In the genomic region with DNA sequence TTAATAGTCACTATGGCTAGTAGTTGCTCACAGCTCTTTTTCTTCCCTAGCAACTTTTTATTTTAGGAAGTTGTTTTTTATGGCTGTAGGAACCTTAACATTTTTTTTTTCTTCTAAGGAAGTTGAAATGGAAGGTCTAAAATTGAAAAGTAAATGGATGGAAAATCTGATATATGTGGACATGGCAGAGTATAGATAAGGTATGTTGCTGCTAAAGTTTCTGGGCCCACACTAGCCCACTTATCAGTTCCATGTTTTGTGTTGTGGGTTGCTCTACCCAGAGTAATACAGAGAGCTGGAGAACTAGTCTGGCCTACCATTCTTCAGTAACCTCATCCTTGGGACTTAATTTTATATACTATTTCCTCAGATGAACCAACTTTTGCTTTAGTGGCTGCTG, we compare ENCODE assay signal across 36 mouse cellular contexts. TPM values are rescaled to one million over a fixed set of nuclear protein-coding genes. Genes with fewer than 3 reads are reported as not detected.
DNase-seq lines count a peak whose midpoint lies in the region; ATAC-seq and TF ChIP-seq lines count a peak whose summit lies in the region.
"Had no signal": no experiment of that assay in that cellular context is flagged by ENCODE, and none has a peak within 500 bp of the region (broad histone marks: within the 10 kb centered on the region; RNA-seq: fewer than 3 reads in every experiment).

No protein-coding gene starts in this region.

- peak overlapping the region; percentile 44 for H3K4me2 ChIP-seq in liver, embryonic 14.5 days (ENCODE audit: low read depth)
- H3K4me2 ChIP-seq: heart, embryonic 11.5 days; hindbrain, embryonic 12.5 days; limb, embryonic 15.5 days; stomach, embryonic 15.5 days had no signal

- peaks cover 20% of the 10 kb centered on the region for H3K4me1 ChIP-seq in bone marrow macrophage, adult 2 months (ENCODE audit: control insufficient read depth, insufficient read depth, low read length)
- H3K4me1 ChIP-seq in liver, embryonic 14.5 days (replicated peaks; ENCODE audit: control insufficient read depth in 2 of 2, insufficient read depth in 2 of 2, low read length in 1 of 2), result peaks cover 15 to 18% of the 10 kb centered on the region in 2 experiments
- H3K4me1 ChIP-seq: limb, embryonic 10.5 days; limb, embryonic 15.5 days; stomach, embryonic 15.5 days had no signal

- H3K27me3 ChIP-seq in liver, embryonic 14.5 days (ENCODE audit: control insufficient read depth, insufficient read depth, low read length), result no peaks in the 10 kb centered on the region
- H3K27me3 ChIP-seq: hindbrain, embryonic 12.5 days; limb, embryonic 15.5 days; stomach, embryonic 15.5 days had no signal

- no peak for TF ChIP-seq CTCF in bone marrow macrophage, adult 2 months (IDR thresholded peaks at IDR 0.05; ENCODE audit: low read depth, low read length)
- no peak for TF ChIP-seq CTCF in liver, embryonic 14.5 days (IDR thresholded peaks at IDR 0.05; ENCODE audit: low read depth)

- peak overlapping the region; percentile 45; the same call in 1 of the 2 replicates for H3K27ac ChIP-seq in bone marrow macrophage, adult 2 months (ENCODE audit: insufficient read depth, low read depth, low read length)
- no peak overlapping the region for H3K27ac ChIP-seq in liver, embryonic 14.5 days
- H3K27ac ChIP-seq: hindbrain, embryonic 12.5 days; limb, embryonic 10.5 days; limb, embryonic 15.5 days; stomach, embryonic 15.5 days had no signal

- TF ChIP-seq POLR2A in bone marrow macrophage, adult 2 months (IDR thresholded peaks at IDR 0.05; ENCODE audit: borderline replicate concordance, low read depth, low read length), result no peak

- peak; percentile 72 for ATAC-seq in erythroid progenitor cell, adult 5-6 weeks (replicated peaks; ENCODE audit: low FRiP score, poor library complexity, severe bottlenecking)
- ATAC-seq in liver, embryonic 14.5 days (ENCODE audit: insufficient read depth), result peak; percentile 92
- peak; percentile 87 for ATAC-seq in megakaryocyte-erythroid progenitor cell, adult 5-6 weeks (replicated peaks; ENCODE audit: low FRiP score, low TSS enrichment, poor library complexity, severe bottlenecking)
- ATAC-seq: activated CD4-positive, CD25-positive, alpha-beta regulatory T cell, adult 4 months; CD4-positive, CD25-positive, alpha-beta regulatory T cell, adult 4 months; intestine, embryonic 16.5 days had no signal

- H3K36me3 ChIP-seq in liver, embryonic 14.5 days (replicated peaks; ENCODE audit: control insufficient read depth, insufficient read depth, low read depth), result peaks cover 34% of the 10 kb centered on the region

- DNase-seq in liver, embryonic 14.5 days (ENCODE audit: low read depth in 3 of 3, low spot score in 3 of 3), result peak in 1 of 3 experiments; percentile 51
- DNase-seq in cerebellum, adult 9-11 months, result no peak
- no peak for DNase-seq in ovary, postnatal 10 days (ENCODE audit: low spot score)
- no peak for DNase-seq in heart, adult 11 months
- DNase-seq: adrenal gland, adult 8-10 months; cerebellum, adult 11-12 months; cerebellum, postnatal 14 days; gastrocnemius, postnatal 25 days; heart, adult 18-20 months; heart, postnatal 36 days; kidney, adult 8-10 months; kidney, postnatal 10 days; layer of hippocampus, adult 9-11 months; lung, postnatal 4 days; midbrain, embryonic 14.5 days; right cerebral cortex, postnatal 25 days had no signal

- TF ChIP-seq EP300 in liver, embryonic 14.5 days (IDR thresholded peaks at IDR 0.05; ENCODE audit: low read depth), result peak; percentile 56

- no peak overlapping the region for H3K4me3 ChIP-seq in bone marrow macrophage, adult 2 months (ENCODE audit: insufficient read depth, low read length)
- H3K4me3 ChIP-seq in liver, embryonic 14.5 days (ENCODE audit: insufficient read depth in 1 of 2, low read depth in 2 of 2, low read length in 2 of 2), result no peak overlapping the region
- H3K4me3 ChIP-seq: hindbrain, embryonic 12.5 days; limb, embryonic 10.5 days; limb, embryonic 15.5 days; stomach, embryonic 15.5 days had no signal

- no peaks in the 10 kb centered on the region for H3K9me3 ChIP-seq in liver, embryonic 14.5 days (ENCODE audit: control insufficient read depth, low read length)
- H3K9me3 ChIP-seq: hindbrain, embryonic 12.5 days; limb, embryonic 10.5 days; limb, embryonic 15.5 days; stomach, embryonic 15.5 days had no signal

- no peak overlapping the region for H3K9ac ChIP-seq in liver, embryonic 14.5 days (replicated peaks)
- H3K9ac ChIP-seq: hindbrain, embryonic 12.5 days; limb, embryonic 15.5 days; stomach, embryonic 15.5 days had no signal

RNA-seq across cellular contexts. Expression of gene Zfp62, which starts 9.5 kb away (rescaled TPM):
- 28.4 and 30.8 TPM in 2 replicates for polyA plus RNA-seq in bone marrow macrophage, adult 2 months (2012; ENCODE audit: insufficient read depth, insufficient read length, missing spikeins)
- 55.9 and 72.1 TPM in 2 replicates for total RNA-seq in erythroid progenitor cell, adult 5-6 weeks (2015; ENCODE audit: low replicate concordance)
- total RNA-seq in erythroid progenitor cell, adult 5-6 weeks (2017; ENCODE audit: low replicate concordance), result 35.6 and 36.3 TPM in 2 replicates
- polyA plus RNA-seq in liver, embryonic 14.5 days (2012; rRNA removed), result 3.1 and 5.2 TPM in 2 replicates
- 10.6 and 11.4 TPM in 2 replicates for polyA plus RNA-seq in liver, embryonic 14.5 days (2014; fragmentation: Nextera tagmentation; extraction: Ambion mirVana)
- 56.5 and 67.6 TPM in 2 replicates for total RNA-seq in megakaryocyte-erythroid progenitor cell, adult 5-6 weeks (2014; fragmentation: Nextera tagmentation)
- total RNA-seq in megakaryocyte-erythroid progenitor cell, adult 5-6 weeks (2017), result 102 and 160 TPM in 2 replicates

RNA-seq across cellular contexts. Expression of gene Btnl9, which starts 25.6 kb away (rescaled TPM):
- polyA plus RNA-seq in bone marrow macrophage, adult 2 months (2012; ENCODE audit: insufficient read depth, insufficient read length, missing spikeins), result 0.15 TPM in 1 of 2 replicates, not detected in the other
- 1.1 and 2.9 TPM in 2 replicates for total RNA-seq in erythroid progenitor cell, adult 5-6 weeks (2015; ENCODE audit: low replicate concordance)
- 0.53 and 0.77 TPM in 2 replicates for total RNA-seq in erythroid progenitor cell, adult 5-6 weeks (2017; ENCODE audit: low replicate concordance)
- polyA plus RNA-seq in liver, embryonic 14.5 days (2012; rRNA removed), result 0.78 and 1.2 TPM in 2 replicates
- 0.34 and 0.57 TPM in 2 replicates for polyA plus RNA-seq in liver, embryonic 14.5 days (2014; fragmentation: Nextera tagmentation; extraction: Ambion mirVana)
- total RNA-seq in megakaryocyte-erythroid progenitor cell, adult 5-6 weeks (2014; fragmentation: Nextera tagmentation), result 0.72 and 2.4 TPM in 2 replicates
- 1.8 and 5.6 TPM in 2 replicates for total RNA-seq in megakaryocyte-erythroid progenitor cell, adult 5-6 weeks (2017)
- polyA plus RNA-seq: activated CD4-positive, CD25-positive, alpha-beta regulatory T cell, adult 4 months; midbrain, embryonic 14.5 days had no signal

RNA-seq across cellular contexts. Expression of gene Mgat1, which starts 31.4 kb away (rescaled TPM):
- 76.3 and 89.8 TPM in 2 replicates for polyA plus RNA-seq in bone marrow macrophage, adult 2 months (2012; ENCODE audit: insufficient read depth, insufficient read length, missing spikeins)
- 12.2 and 15.5 TPM in 2 replicates for total RNA-seq in erythroid progenitor cell, adult 5-6 weeks (2015; ENCODE audit: low replicate concordance)
- total RNA-seq in erythroid progenitor cell, adult 5-6 weeks (2017; ENCODE audit: low replicate concordance), result 21.8 and 26.2 TPM in 2 replicates
- 22.8 and 23.7 TPM in 2 replicates for polyA plus RNA-seq in liver, embryonic 14.5 days (2012; rRNA removed)
- polyA plus RNA-seq in liver, embryonic 14.5 days (2014; fragmentation: Nextera tagmentation; extraction: Ambion mirVana), result 22.6 and 25.7 TPM in 2 replicates
- 47.4 and 53.5 TPM in 2 replicates for total RNA-seq in megakaryocyte-erythroid progenitor cell, adult 5-6 weeks (2014; fragmentation: Nextera tagmentation)
- total RNA-seq in megakaryocyte-erythroid progenitor cell, adult 5-6 weeks (2017), result 28.1 and 34.2 TPM in 2 replicates

RNA-seq across cellular contexts. Expression of gene Olfr1394, which starts 58.4 kb away (rescaled TPM):
- not detected in 2 replicates for polyA plus RNA-seq in bone marrow macrophage, adult 2 months (2012; ENCODE audit: insufficient read depth, insufficient read length, missing spikeins)
- total RNA-seq in erythroid progenitor cell, adult 5-6 weeks (2015; ENCODE audit: low replicate concordance), result not detected in 2 replicates
- total RNA-seq in erythroid progenitor cell, adult 5-6 weeks (2017; ENCODE audit: low replicate concordance), result not detected in 2 replicates
- polyA plus RNA-seq in liver, embryonic 14.5 days (2012; rRNA removed), result not detected in 2 replicates
- polyA plus RNA-seq in liver, embryonic 14.5 days (2014; fragmentation: Nextera tagmentation; extraction: Ambion mirVana), result not detected in 2 replicates
- total RNA-seq in megakaryocyte-erythroid progenitor cell, adult 5-6 weeks (2014; fragmentation: Nextera tagmentation), result not detected in 2 replicates
- not detected in 2 replicates for total RNA-seq in megakaryocyte-erythroid progenitor cell, adult 5-6 weeks (2017)
- total RNA-seq: adrenal gland, adult 8-10 months; adrenal gland, postnatal 4 days; gastrocnemius, adult 18-20 months; gastrocnemius, postnatal 25 days; heart, adult 18-20 months; heart, postnatal 36 days; left cerebral cortex, postnatal 10 days; monocyte, adult 5-6 weeks had no signal
- polyA plus RNA-seq: activated CD4-positive, CD25-positive, alpha-beta regulatory T cell, adult 4 months; CD4-positive, CD25-positive, alpha-beta regulatory T cell, adult 4 months; embryonic facial prominence, embryonic 11.5 days; forebrain, embryonic 11.5 days; heart, embryonic 11.5 days; heart, embryonic 16.5 days; hindbrain, embryonic 12.5 days; intestine, embryonic 16.5 days; limb, embryonic 10.5 days; limb, embryonic 15.5 days; lung, embryonic 16.5 days; midbrain, embryonic 14.5 days; neural tube, embryonic 14.5 days; stomach, embryonic 15.5 days had no signal
